Mouse (Mus musculus) adrenal gland, postnatal 14 days (tissue): ENCODE measurements at regions not wholly inside any gene's neighbourhood (a gene's known extent, or its start where the extent isn't known, plus 50 kb on each side); places are given as distances from the start of the nearest gene placed in this dataset.

Experiments used
- DNase-seq: peaks from one replicate; pipeline ENCODE4 v3.0.0; 2021; ENCODE audit warnings: mixed read lengths

- DNase-seq: no peak
These were observed 184.2 kb upstream of the Nr2f1 start for GRCm38 (mm10) chr13:78383761-78384160.

GRCm38 (mm10) chr13:78361236-78361635, 161.7 kb upstream of the Nr2f1 start:
- DNase-seq: no peak

DNA sequence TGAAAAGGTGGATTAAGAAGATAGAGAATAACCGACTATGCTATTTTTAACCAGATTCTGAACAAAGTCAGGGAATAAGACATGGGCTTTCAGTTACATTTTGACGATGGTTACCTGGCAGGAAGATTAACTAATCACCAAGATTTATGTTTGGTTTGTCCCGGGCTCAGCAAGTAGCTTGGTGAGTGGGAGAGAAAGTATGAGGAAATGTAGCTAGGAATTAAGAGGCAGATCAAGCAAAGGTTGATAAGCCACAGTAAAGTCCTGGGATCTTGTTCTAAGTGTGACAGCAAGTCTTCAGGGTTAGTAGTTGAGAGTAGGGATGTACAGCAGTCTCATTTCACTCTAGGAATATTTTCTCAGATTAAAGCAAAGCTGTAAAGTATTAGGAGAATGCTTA, 149.3 kb upstream of the Nr2f1 start:
- no peak for DNase-seq

DNA sequence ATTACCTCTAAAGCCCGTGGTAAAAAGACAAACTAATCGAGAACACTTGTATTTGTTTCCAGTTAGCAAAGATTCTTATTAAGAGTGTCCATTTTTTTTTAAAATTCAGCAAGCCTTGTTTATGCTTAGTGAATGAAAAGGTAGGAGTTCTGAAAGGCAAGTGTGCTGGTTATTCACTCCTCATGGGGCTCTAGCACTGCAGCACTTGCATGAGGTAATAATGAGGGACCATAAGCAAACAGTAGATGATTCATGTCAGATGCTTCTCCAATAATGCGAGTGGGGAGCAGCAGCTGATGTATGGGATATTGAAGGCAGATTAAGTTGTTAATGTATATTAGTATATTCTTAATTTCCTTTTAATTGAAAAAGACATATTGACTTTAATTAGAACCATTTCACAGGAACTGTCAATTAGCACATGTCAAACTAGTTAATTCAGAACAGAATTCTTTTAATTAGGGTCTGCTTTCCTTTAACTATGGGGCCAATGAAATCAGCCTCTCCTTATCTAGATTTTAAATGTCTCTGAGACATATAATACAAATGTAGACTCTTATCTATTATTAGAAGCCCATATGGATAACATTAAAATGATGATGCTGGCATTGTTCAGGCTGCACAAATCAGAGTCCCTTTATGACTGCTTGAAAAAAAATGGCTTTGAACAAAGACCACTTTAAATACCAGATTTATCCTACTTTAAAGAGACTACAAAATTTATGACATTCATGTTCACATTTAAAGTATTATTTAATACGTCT, 125.1 kb upstream of the Nr2f1 start:
- no peak for DNase-seq

DNA sequence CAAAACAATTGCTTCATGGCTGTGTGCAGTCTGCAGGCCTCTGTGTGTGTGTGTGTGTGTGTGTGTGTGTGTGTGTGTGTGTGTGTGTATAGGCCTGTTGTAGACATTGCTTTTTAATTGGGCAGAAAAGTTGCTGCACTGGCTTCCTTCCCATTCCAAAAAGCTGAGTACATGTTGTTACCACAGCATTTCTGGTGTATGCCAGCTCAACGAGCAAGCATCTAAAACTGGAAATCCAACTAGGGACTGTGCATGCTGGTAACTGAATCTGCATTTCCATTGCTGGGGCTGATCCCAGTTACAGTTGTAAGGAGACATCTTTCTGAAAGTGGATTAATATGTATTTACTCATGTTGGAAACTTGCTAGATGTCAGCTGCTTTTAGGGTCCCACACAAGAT, 123.6 kb upstream of the Nr2f1 start:
- DNase-seq: no peak

- no peak for DNase-seq
These were observed 118.9 kb upstream of the Nr2f1 start for GRCm38 (mm10) chr13:78318434-78318833.

GRCm38 (mm10) chr13:78310837-78311236, 111.3 kb upstream of the Nr2f1 start:
- DNase-seq: no peak
